Mouse (Mus musculus): ENCODE measurements around the gene Zcchc7.

DNA sequence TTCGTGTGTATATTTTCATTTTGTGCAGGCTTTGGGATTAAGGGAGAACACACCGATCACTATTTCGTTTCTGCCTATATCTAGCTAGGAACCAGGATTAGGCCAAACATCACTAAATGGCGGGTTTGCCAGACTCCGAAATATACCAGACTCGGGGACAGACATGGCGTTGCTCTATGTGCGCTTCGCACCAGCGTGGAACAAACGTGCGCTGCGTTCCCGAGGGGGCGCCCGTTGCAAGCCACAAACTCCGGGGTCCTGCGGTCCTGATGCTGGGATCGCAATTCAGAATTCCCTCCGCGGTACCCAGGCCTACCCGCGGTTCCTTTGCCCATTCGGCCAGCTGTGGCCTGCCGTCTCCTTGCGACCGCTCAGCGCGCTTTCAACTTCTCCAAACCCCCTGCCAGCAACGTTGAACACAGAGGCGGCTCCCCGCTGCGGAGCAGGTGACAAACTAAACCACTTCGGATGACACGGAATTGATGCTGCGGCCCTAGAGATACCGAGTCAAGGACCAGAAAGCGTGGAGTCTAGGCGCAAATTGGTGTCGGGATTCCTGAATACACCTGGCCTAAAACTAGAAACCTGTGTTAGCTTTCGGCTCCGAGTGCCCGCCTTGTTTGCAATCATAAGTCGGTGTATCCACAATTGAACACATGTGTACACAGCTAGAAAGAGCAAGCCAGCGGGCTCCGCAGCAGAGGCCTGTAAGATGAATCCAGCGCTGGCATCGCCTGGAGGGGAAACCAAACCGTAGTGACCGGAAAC lies 42.7 kb upstream of the Zcchc7 start:
- no peak for TF ChIP-seq CTCF (IDR thresholded peaks at IDR 0.05; ENCODE audit: low read depth)
- TF ChIP-seq EP300 (IDR thresholded peaks at IDR 0.05; ENCODE audit: low read depth), result no peak

All from liver, embryonic 14.5 days (tissue).